ENCODE assay signal across 27 mouse cellular contexts in genomic region chr2:97178399-97178798, GRCm38 (mm10).
"Had no signal": no experiment of that assay in that cellular context is flagged by ENCODE, and none has a peak within 500 bp of the region (broad histone marks: within the 10 kb centered on the region; RNA-seq: fewer than 3 reads in every experiment).

No protein-coding gene starts in this region.

- H3K27ac ChIP-seq: gastrocnemius, adult 2 months; heart, adult 2 months; heart, embryonic 13.5 days; heart, embryonic 15.5 days; hindbrain, embryonic 15.5 days; hindbrain, postnatal 0 days; kidney, embryonic 15.5 days; kidney, postnatal 0 days; limb, embryonic 12.5 days; liver, embryonic 13.5 days; liver, embryonic 15.5 days had no signal

- H3K27me3 ChIP-seq: heart, embryonic 13.5 days; heart, embryonic 15.5 days; hindbrain, embryonic 15.5 days; kidney, embryonic 15.5 days; limb, embryonic 12.5 days; liver, embryonic 13.5 days; liver, embryonic 15.5 days had no signal

- ATAC-seq: hindbrain, postnatal 0 days; intestine, embryonic 16.5 days; liver, postnatal 0 days had no signal

- H3K9me3 ChIP-seq: heart, embryonic 13.5 days; heart, embryonic 15.5 days; hindbrain, embryonic 15.5 days; kidney, embryonic 15.5 days; limb, embryonic 12.5 days; liver, embryonic 13.5 days; liver, embryonic 15.5 days had no signal

- H3K4me2 ChIP-seq: heart, embryonic 11.5 days; heart, embryonic 13.5 days; heart, embryonic 15.5 days; hindbrain, embryonic 15.5 days; kidney, embryonic 15.5 days; limb, embryonic 12.5 days; liver, embryonic 11.5 days; liver, embryonic 13.5 days; liver, embryonic 15.5 days had no signal

- DNase-seq: gastrocnemius, adult 2 months; gastrocnemius, postnatal 10 days; gastrocnemius, postnatal 25 days; heart, adult 2 months; heart, postnatal 14 days; heart, postnatal 36 days; kidney, adult 11 months; kidney, adult 2 months; kidney, adult 9 months; kidney, postnatal 14 days; kidney, postnatal 36 days; layer of hippocampus, postnatal 36 days; left cerebral cortex, postnatal 4 days; liver; liver, embryonic 13.5 days; liver, postnatal 0 days had no signal

- H3K4me1 ChIP-seq: heart, embryonic 13.5 days; heart, embryonic 15.5 days; hindbrain, embryonic 15.5 days; kidney, embryonic 15.5 days; limb, embryonic 12.5 days; liver, embryonic 13.5 days; liver, embryonic 15.5 days had no signal

- H3K9ac ChIP-seq: heart, embryonic 13.5 days; heart, embryonic 15.5 days; hindbrain, embryonic 15.5 days; kidney, embryonic 15.5 days; limb, embryonic 12.5 days; liver, embryonic 13.5 days; liver, embryonic 15.5 days; liver, postnatal 0 days had no signal

- H3K4me3 ChIP-seq: gastrocnemius, adult 2 months; heart, adult 2 months; heart, embryonic 13.5 days; heart, embryonic 15.5 days; hindbrain, embryonic 15.5 days; kidney, embryonic 15.5 days; limb, embryonic 12.5 days; liver, embryonic 13.5 days; liver, embryonic 15.5 days had no signal

- H3K36me3 ChIP-seq: heart, embryonic 13.5 days; heart, embryonic 15.5 days; hindbrain, embryonic 15.5 days; kidney, embryonic 15.5 days; limb, embryonic 12.5 days; liver, embryonic 13.5 days; liver, embryonic 15.5 days had no signal
